8 mouse cellular contexts compared by ENCODE assay signal in genomic region chr6:137647646-137648045, GRCm38 (mm10). TPM values are rescaled to one million over a fixed set of nuclear protein-coding genes. Genes with fewer than 3 reads are reported as not detected.
A peak's percentile ranks its signal among the peaks of the same experiment; 100 is the strongest.
DNase-seq lines count a peak whose midpoint lies in the region; ATAC-seq and TF ChIP-seq lines count a peak whose summit lies in the region.

No protein-coding gene starts in this region.

- H3K4me1 ChIP-seq in testis, adult 2 months (ENCODE audit: control insufficient read depth, insufficient read depth, low read length) = peaks cover 11% of the 10 kb centered on the region
- H3K4me1 ChIP-seq in limb, embryonic 13.5 days = peaks cover 19% of the 10 kb centered on the region
- peaks cover 4% of the 10 kb centered on the region; the same call in 1 of the 2 replicates for H3K4me1 ChIP-seq in stomach, embryonic 16.5 days (ENCODE audit: control insufficient read depth, insufficient read depth, low read length)

- no peaks in the 10 kb centered on the region for H3K27me3 ChIP-seq in testis, adult 2 months (ENCODE audit: control insufficient read depth, insufficient read depth, low read length)
- peaks cover 13% of the 10 kb centered on the region; the same call in 1 of the 2 replicates for H3K27me3 ChIP-seq in limb, embryonic 13.5 days
- no peaks in the 10 kb centered on the region for H3K27me3 ChIP-seq in stomach, embryonic 16.5 days (ENCODE audit: control insufficient read depth, insufficient read depth, low read length)

- peak overlapping the region; percentile 42; the same call in 1 of the 2 replicates for H3K4me3 ChIP-seq in testis, adult 2 months (ENCODE audit: control insufficient read depth, low read depth, low read length)
- peak overlapping the region; percentile 80 for H3K4me3 ChIP-seq in limb, embryonic 13.5 days
- H3K4me3 ChIP-seq in stomach, embryonic 16.5 days (replicated peaks; ENCODE audit: low read length) = peak overlapping the region; percentile 87

- H3K9ac ChIP-seq in limb, embryonic 13.5 days = peak overlapping the region; percentile 82; the same call in 1 of the 2 replicates
- no peak overlapping the region for H3K9ac ChIP-seq in stomach, embryonic 16.5 days (ENCODE audit: low read length)

- H3K9me3 ChIP-seq in limb, embryonic 13.5 days = no peaks in the 10 kb centered on the region
- no peaks in the 10 kb centered on the region for H3K9me3 ChIP-seq in stomach, embryonic 16.5 days (replicated peaks; ENCODE audit: control insufficient read depth, low read length)

- TF ChIP-seq POLR2A in testis, adult 2 months (IDR thresholded peaks at IDR 0.05; ENCODE audit: control insufficient read depth, low read depth, low read length) = no peak

- no peak for TF ChIP-seq CTCF in testis, adult 2 months (IDR thresholded peaks at IDR 0.05; ENCODE audit: control insufficient read depth, insufficient read depth, insufficient replicate concordance, low read depth, low read length)

- intact Hi-C loops in left cerebral cortex, postnatal 14 days (cut with DNase I) = loop anchor here (2.0 to 5.0 kb wide), 2 partner anchors 77 to 190 kb away; no protein-coding TSS in a partner anchor

- peak overlapping the region; percentile 75 for H3K27ac ChIP-seq in testis, adult 2 months (ENCODE audit: control insufficient read depth, insufficient read depth, low read depth, low read length)
- H3K27ac ChIP-seq in limb, embryonic 13.5 days = no peak overlapping the region
- no peak overlapping the region for H3K27ac ChIP-seq in stomach, embryonic 16.5 days (ENCODE audit: low read length)

- H3K4me2 ChIP-seq in limb, embryonic 13.5 days (replicated peaks) = peak overlapping the region; percentile 93
- H3K4me2 ChIP-seq in stomach, embryonic 16.5 days (ENCODE audit: low read depth, low read length) = peak overlapping the region; percentile 100

- 19% methylated on average over 10 of the region's 10 CpGs for WGBS in limb, embryonic 13.5 days
- 23% methylated on average over 10 of the region's 10 CpGs for WGBS in stomach, embryonic 16.5 days

- no peaks in the 10 kb centered on the region for H3K36me3 ChIP-seq in testis, adult 2 months (ENCODE audit: control insufficient read depth, insufficient read depth, low read length)
- H3K36me3 ChIP-seq in limb, embryonic 13.5 days = no peaks in the 10 kb centered on the region
- H3K36me3 ChIP-seq in stomach, embryonic 16.5 days (ENCODE audit: control insufficient read depth, insufficient read depth, low read length) = no peaks in the 10 kb centered on the region

- ATAC-seq in limb, embryonic 13.5 days (ENCODE audit: low FRiP score, low read depth) = no peak
- ATAC-seq in stomach, embryonic 16.5 days (ENCODE audit: insufficient read depth, low FRiP score) = no peak

- DNase-seq in adrenal gland, adult 2 months = peak; percentile 35
- no peak for DNase-seq in adrenal gland, postnatal 14 days
- no peak for DNase-seq in testis, postnatal 14 days (ENCODE audit: low spot score)
- no peak for DNase-seq in left cerebral cortex, postnatal 14 days (ENCODE audit: low spot score in 2 of 2)
- DNase-seq in spleen, postnatal 10 days (ENCODE audit: low spot score in 2 of 2) = no peak

RNA-seq across cellular contexts. Expression of gene Eps8, which starts 7.0 kb away (rescaled TPM):
- total RNA-seq in adrenal gland, adult 2 months (2021) = 10 to 100 TPM; 18.8 to 51.5 TPM
- polyA plus RNA-seq in adrenal gland, adult 2 months (2012; rRNA removed) = 10.6 and 22.1 TPM in 2 replicates
- 23.4 and 24.5 TPM in 2 replicates for total RNA-seq in adrenal gland, postnatal 14 days (2021)
- 4.2 and 5.4 TPM in 2 replicates for polyA plus RNA-seq in testis, adult 2 months (2012; rRNA removed)
- 29.2 and 31.9 TPM in 2 replicates for polyA plus RNA-seq in limb, embryonic 13.5 days (2015; fragmentation: Nextera tagmentation; extraction: Ambion mirVana)
- 33.4 and 37.9 TPM in 2 replicates for polyA plus RNA-seq in stomach, embryonic 16.5 days (2015; fragmentation: Nextera tagmentation; extraction: Ambion mirVana)
- 10 to 100 TPM; 30.1 to 32.2 TPM for total RNA-seq in left cerebral cortex, postnatal 14 days (2021)
